Mouse (Mus musculus) ES-E14 (cell line): ENCODE measurements around the gene Nptx2. TPM values are rescaled to one million over a fixed set of nuclear protein-coding genes. Genes with fewer than 3 reads are reported as not detected.
A peak's percentile ranks its signal among the peaks of the same experiment; 100 is the strongest.

Source experiments
- DNase-seq: peaks from one replicate; pipeline ENCODE4 v3.0.0-alpha.2; 2013; ENCODE audit warnings: low read depth, low spot score
- H3K27ac ChIP-seq: 2 replicates; pipeline ENCODE4 v1.5.1; 2012; ENCODE audit warnings: low read depth, mild to moderate bottlenecking, low read length, moderate library complexity, mixed read lengths; ENCODE audit not compliant: poor library complexity, insufficient read depth, severe bottlenecking
- H3K36me3 ChIP-seq: 2 replicates; pipeline ENCODE4 v1.6.1; 2012; ENCODE audit warnings: mild to moderate bottlenecking, low read length, moderate library complexity, mixed read lengths; ENCODE audit not compliant: control insufficient read depth, poor library complexity, insufficient read depth, severe bottlenecking
- H3K4me1 ChIP-seq, 2 experiments: fragments of 150-350 bp in 1 of 2; sonication (generic) in 1 of 2; 2 replicates each; pipeline ENCODE4 v1.6.1; 2012; ENCODE audit warnings: low read length in 2 of 2, mild to moderate bottlenecking in 1 of 2, mixed read lengths in 1 of 2; ENCODE audit not compliant: control insufficient read depth in 2 of 2, insufficient read depth in 2 of 2, poor library complexity in 1 of 2
- H3K4me3 ChIP-seq, 2 experiments: fragments of 150-350 bp in 1 of 2; sonication (generic) in 1 of 2; 2 replicates each; pipeline ENCODE4 v1.5.1; 2012; ENCODE audit warnings: low read length in 2 of 2, low read depth in 1 of 2, mild to moderate bottlenecking in 1 of 2, mixed read lengths in 1 of 2; ENCODE audit not compliant: insufficient read depth in 1 of 2, poor library complexity in 1 of 2, severe bottlenecking in 1 of 2
- H3K9ac ChIP-seq: 2 replicates; pipeline ENCODE4 v1.6.1; 2012; ENCODE audit warnings: low read depth, mild to moderate bottlenecking, low read length, mixed read lengths; ENCODE audit not compliant: poor library complexity, insufficient read depth, severe bottlenecking
- H3K9me3 ChIP-seq: fragments of 150-350 bp; sonication (generic); 2 replicates; pipeline ENCODE4 v1.6.1; 2012; ENCODE audit warnings: low read depth, mild to moderate bottlenecking, low read length; ENCODE audit not compliant: control insufficient read depth, insufficient read depth
- CHD2 ChIP-seq: IDR thresholded peaks from 2 replicates; pipeline ENCODE4 v1.6.1; 2014; ENCODE audit warnings: mild to moderate bottlenecking, low read depth, low read length, inconsistent platforms
- HCFC1 ChIP-seq: IDR thresholded peaks from 2 replicates; pipeline ENCODE4 v1.6.1; 2012; ENCODE audit warnings: low read length, inconsistent platforms, borderline replicate concordance; ENCODE audit not compliant: insufficient read depth
- MAFK ChIP-seq: IDR thresholded peaks from 2 replicates; pipeline ENCODE4 v1.6.1; 2014; ENCODE audit warnings: mild to moderate bottlenecking, low read depth, low read length, inconsistent platforms; ENCODE audit not compliant: insufficient read depth
- ZC3H11A ChIP-seq: IDR thresholded peaks from 2 replicates; pipeline ENCODE4 v1.6.1; 2012; ENCODE audit warnings: low read depth, mild to moderate bottlenecking, inconsistent platforms, low read length, borderline replicate concordance
- ZNF384 ChIP-seq: IDR thresholded peaks from 2 replicates; pipeline ENCODE4 v1.6.1; 2012; ENCODE audit warnings: low read depth, low read length, inconsistent platforms
- in situ Hi-C, 2 experiments: fragments of 600-800 bp; cut with MboI; formaldehyde crosslinking; loops; one replicate each; pipeline ENCODE4 v1.15.1; 2025; ENCODE audit warnings: low sequenced_read_pairs in 2 of 2, inconsistent platforms in 1 of 2; ENCODE audit not compliant: unreplicated experiment in 2 of 2
- total RNA-seq: library from RNA; depleted of rRNA; stranded (reverse); fragments of 300-350 nt; gene quantifications from 2 replicates; pipeline ENCODE4 v1.2.3, GENCODE M21; 2012; rRNA removed

Gene Nptx2
- total RNA-seq, result 58.9 and 80.8 TPM in 2 replicates

GRCm38 (mm10) chr5:144545653-144546422, at the start of gene Nptx2:
Gene Nptx2, plus strand, starts transcription at chr5:144545902.
- peak; percentile 70 for DNase-seq
- TF ChIP-seq HCFC1, result peak; percentile 56; the same call in 1 of the 2 replicates
- TF ChIP-seq MAFK, result no peak
- no peak for TF ChIP-seq CHD2
- Histone ChIP-seq H3K36me3 (peaks cover 2% of the 10 kb centered on the region; the same call in 1 of the 2 replicates), H3K9me3 (no peaks in the 10 kb centered on the region), H3K27ac (no peak within 1 kb of the TSS), H3K9ac (peak within 1 kb of the TSS; percentile 84), H3K4me3 (peak within 1 kb of the TSS; percentile 69 to 74), H3K4me1 (peaks cover 5 to 7% of the 10 kb centered on the region in 2 experiments; a peak in 3 of 4 replicates)
- in situ Hi-C loops, result no loop called here

DNA sequence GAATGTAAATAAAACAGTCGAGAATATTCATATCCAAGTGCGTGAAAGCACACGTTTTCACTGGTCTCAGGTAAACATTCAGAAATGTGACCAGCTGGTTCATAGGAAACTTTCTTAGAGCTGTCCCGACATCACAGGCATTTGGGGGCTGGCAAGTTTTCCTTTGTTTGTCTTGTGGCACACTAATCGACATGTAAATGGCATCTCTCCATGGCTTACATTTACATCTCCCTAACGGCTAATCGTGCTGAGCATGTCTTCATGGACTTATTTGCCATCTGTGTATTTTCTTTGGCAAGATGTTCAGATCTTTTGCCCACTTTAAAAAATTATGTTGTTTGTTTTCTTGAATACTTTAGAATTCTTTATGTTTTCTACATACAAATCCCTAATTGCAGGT, 49.2 kb upstream of the Nptx2 start:
- Histone ChIP-seq H3K27ac (no peak overlapping the region), H3K36me3 (no peaks in the 10 kb centered on the region), H3K4me1 (no peaks in the 10 kb centered on the region), H3K9me3 (no peaks in the 10 kb centered on the region), H3K4me3 (no peak overlapping the region), H3K9ac (no peak overlapping the region)
- no peak for DNase-seq
- in situ Hi-C loops, result no loop called here
- TF ChIP-seq HCFC1 (no peak), ZNF384 (no peak), ZC3H11A (no peak), CHD2 (no peak), MAFK (no peak)

DNA sequence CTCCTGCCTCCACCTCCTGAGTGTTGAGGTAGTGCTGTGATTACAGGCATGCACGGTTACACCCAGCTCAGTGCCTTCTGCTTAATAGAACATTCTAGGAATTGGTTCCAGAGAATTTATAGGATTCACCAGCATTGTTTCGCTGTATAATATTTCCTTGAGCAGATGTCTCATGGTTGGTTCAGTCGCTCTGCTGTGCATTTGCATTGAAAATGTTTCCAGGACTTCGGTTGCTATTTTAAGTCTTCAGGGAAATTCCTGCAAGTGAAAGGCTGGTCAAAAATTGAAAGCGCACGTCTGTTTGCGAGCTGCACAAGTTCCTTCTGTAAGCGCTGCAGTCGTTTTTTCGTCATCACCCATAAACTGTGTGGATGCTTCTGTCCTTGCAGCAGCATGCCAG, 41.5 kb upstream of the Nptx2 start:
- Histone ChIP-seq H3K36me3 (no peaks in the 10 kb centered on the region), H3K4me1 (peaks cover 6 to 12% of the 10 kb centered on the region in 2 experiments; a peak in 1 of 4 replicates), H3K4me3 (no peak overlapping the region), H3K9me3 (no peaks in the 10 kb centered on the region), H3K9ac (no peak overlapping the region), H3K27ac (no peak overlapping the region)
- in situ Hi-C loops, result no loop called here
- TF ChIP-seq HCFC1 (no peak), ZC3H11A (no peak), ZNF384 (no peak), CHD2 (no peak)
- no peak for DNase-seq

DNA sequence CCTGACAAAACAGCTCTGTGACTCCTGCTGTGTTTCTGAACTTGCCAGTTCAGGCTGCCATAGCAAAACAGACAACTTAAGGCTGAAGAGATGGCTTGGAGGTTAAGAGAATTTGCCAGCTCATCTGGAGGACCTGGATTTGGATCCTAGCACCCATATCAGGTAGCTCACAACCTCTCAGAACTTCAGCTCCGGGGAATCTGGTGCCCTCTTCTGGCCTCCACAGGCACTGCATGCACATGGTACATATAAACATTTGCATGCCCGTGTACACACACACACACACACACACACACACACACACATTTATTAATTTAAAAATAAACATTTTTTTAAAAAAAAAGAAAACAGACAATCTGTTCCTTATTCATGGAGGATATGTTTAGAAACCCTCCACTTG, 40.0 kb upstream of the Nptx2 start:
- Histone ChIP-seq H3K9me3 (no peaks in the 10 kb centered on the region), H3K9ac (no peak overlapping the region), H3K27ac (no peak overlapping the region), H3K4me1 (peaks cover 6 to 22% of the 10 kb centered on the region in 2 experiments; a peak in 1 of 4 replicates), H3K36me3 (no peaks in the 10 kb centered on the region), H3K4me3 (no peak overlapping the region)
- no peak for DNase-seq
- in situ Hi-C loops, result no loop called here
- TF ChIP-seq ZNF384 (no peak), ZC3H11A (no peak), CHD2 (no peak), HCFC1 (no peak), MAFK (no peak)

- Histone ChIP-seq H3K9ac (no peak overlapping the region), H3K27ac (no peak overlapping the region), H3K4me1 (peaks cover 6 to 23% of the 10 kb centered on the region in 2 experiments; a peak in 1 of 4 replicates), H3K9me3 (no peaks in the 10 kb centered on the region), H3K36me3 (no peaks in the 10 kb centered on the region), H3K4me3 (no peak overlapping the region)
- in situ Hi-C loops, result no loop called here
- TF ChIP-seq ZNF384 (no peak), MAFK (no peak), ZC3H11A (no peak), CHD2 (no peak), HCFC1 (no peak)
- peak; percentile 43 for DNase-seq
Measured at GRCm38 (mm10) chr5:144506156-144506555, 39.5 kb upstream of the Nptx2 start.
